Mouse (Mus musculus): ENCODE data around the gene Eif3l.

Eif3l gene

DNA sequence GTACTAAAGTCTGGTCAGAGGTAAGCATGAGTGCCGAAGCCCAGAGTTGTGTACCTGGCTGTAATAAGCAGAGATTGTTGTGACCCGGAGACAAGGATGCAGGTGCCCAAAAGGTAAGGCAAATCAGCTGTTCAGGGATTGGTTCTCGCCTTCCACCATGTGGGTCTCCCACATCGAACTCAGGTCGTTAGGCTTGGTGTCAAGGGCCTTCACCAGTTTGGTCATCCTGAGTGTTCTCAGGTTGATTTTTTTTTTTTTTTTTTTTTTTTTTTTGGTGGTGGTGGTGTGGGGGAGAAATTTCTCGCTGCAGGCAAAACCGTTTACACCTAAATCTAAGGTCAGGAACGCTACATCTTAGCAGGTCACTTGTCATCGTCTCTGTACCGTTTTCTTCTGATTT, 533 bp upstream of the Eif3l start:
- in situ Hi-C loops (cut with MboI; ENCODE audit: low pct_unique_long_range_greater_than_20kb in 1 of 2, low sequenced_read_pairs in 2 of 2, unreplicated experiment in 1 of 2): no loop called here

GRCm38 (mm10) chr15:79075658-79076365, 833 bp downstream of the Eif3l start:
- in situ Hi-C loops (cut with MboI; ENCODE audit: low pct_unique_long_range_greater_than_20kb in 1 of 2, low sequenced_read_pairs in 2 of 2, unreplicated experiment in 1 of 2): no loop called here

DNA sequence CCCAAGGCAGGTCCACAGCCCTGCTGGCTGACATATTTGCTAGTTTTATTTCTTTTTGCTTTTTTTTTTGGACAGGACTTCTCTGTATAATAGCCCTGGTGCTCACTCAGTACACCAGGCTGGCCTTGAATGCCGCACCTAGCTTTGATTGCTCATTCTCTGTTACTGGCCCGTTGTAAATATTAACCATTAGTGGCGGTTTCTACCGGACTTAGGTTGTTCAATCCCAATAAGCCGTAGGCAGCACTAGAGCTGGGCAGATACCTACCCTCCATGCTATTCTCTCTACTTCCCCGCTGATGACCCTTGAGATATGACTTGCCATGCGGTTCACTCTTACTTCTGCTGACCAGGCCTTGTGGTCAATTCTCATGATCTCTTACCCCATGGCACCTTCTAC, 4.6 kb downstream of the Eif3l start:
- in situ Hi-C loops (cut with MboI; ENCODE audit: low pct_unique_long_range_greater_than_20kb in 1 of 2, low sequenced_read_pairs in 2 of 2, unreplicated experiment in 1 of 2): no loop called here

DNA sequence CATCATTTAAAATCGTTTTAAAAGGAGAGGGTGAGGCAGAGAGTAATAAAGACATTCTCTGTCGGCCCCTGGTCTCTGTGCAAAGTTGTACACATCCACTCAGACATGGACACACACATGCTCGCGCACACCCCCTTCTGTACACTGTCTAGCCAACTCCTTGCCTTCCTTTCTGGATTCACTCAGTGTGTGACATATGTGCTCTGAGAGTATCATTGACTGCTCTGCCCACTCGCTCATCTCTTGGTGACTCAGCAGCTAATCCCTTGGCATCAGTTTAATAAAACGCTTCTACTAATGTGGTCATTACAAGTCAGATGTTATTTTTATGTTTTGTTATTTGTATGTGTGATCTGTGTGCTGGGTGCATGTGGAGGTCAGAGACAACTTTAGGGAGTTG, 17.3 kb downstream of the Eif3l start:
- in situ Hi-C loops (cut with MboI; ENCODE audit: low pct_unique_long_range_greater_than_20kb in 1 of 2, low sequenced_read_pairs in 2 of 2, unreplicated experiment in 1 of 2): no loop called here

- in situ Hi-C loops (cut with MboI; ENCODE audit: low pct_unique_long_range_greater_than_20kb in 1 of 2, low sequenced_read_pairs in 2 of 2, unreplicated experiment in 1 of 2): no loop called here
Observed at GRCm38 (mm10) chr15:79093083-79093839, 18.3 kb downstream of the Eif3l start.

DNA sequence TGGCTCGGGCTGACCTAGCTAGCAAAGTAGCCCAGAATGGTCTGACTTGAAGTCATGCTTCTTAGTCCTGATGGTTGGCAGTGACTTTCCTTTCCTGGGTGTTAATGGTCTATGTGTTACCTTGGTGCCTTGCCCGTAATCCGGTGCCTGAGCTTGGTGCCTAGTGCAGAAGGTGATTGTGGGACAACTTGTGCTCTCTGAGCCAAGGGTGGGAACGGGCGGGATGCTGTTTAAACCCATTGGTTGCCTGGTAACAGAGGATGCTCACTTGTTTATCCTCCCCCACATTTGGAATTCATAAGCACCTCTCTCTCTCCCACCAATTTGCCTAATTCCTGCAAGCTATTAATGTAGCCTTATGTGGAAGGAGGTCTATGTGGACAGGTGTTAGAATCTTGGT, 20.5 kb downstream of the Eif3l start:
- in situ Hi-C loops (cut with MboI; ENCODE audit: low pct_unique_long_range_greater_than_20kb in 1 of 2, low sequenced_read_pairs in 2 of 2, unreplicated experiment in 1 of 2): no loop called here

DNA sequence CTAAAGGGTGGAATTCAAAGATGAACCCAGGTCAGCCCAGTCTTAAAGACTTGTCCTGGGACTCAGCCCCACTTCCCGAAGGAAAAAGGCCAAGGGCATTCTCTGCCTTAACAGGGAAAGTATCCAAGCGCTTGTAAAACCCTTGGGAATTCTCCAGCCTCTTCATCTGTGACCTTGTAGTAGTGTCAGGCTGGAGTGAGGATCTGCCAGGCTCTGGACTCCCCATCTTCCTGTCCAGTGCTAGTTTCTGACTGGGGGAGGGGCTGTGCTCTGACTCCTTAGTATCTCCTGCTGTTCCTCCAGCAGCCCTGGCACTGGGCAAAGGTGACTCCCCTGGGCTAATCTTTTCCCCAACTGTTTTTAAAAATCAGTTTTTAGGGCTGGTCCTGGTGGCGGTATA, 21.6 kb downstream of the Eif3l start:
- in situ Hi-C loops (cut with MboI; ENCODE audit: low pct_unique_long_range_greater_than_20kb in 1 of 2, low sequenced_read_pairs in 2 of 2, unreplicated experiment in 1 of 2): no loop called here

DNA sequence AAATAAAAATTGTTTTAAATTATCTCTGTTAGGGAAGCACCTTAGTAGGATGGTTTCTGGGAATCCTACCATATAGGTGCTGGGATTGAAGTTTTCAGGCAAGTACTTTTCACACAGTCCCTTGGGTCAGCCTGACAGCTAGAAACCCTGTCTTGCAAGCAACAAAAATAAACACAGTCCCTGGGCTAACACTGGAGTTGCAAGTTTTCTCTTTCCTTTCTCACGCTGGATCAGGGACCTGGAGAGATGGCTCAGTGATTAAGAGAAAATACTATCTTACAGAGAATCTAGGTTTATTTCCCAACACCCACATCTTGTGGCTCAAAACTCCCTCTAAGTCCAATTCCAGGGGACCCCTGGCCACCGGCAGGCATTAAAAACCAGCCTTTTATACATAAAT, 22.2 kb downstream of the Eif3l start:
- in situ Hi-C loops (cut with MboI; ENCODE audit: low pct_unique_long_range_greater_than_20kb in 1 of 2, low sequenced_read_pairs in 2 of 2, unreplicated experiment in 1 of 2): no loop called here

GRCm38 (mm10) chr15:79097611-79098025, 22.6 kb downstream of the Eif3l start:
- in situ Hi-C loops (cut with MboI; ENCODE audit: low pct_unique_long_range_greater_than_20kb in 1 of 2, low sequenced_read_pairs in 2 of 2, unreplicated experiment in 1 of 2): no loop called here

- in situ Hi-C loops (cut with MboI; ENCODE audit: low pct_unique_long_range_greater_than_20kb in 1 of 2, low sequenced_read_pairs in 2 of 2, unreplicated experiment in 1 of 2): no loop called here
Observed at GRCm38 (mm10) chr15:79098220-79098619, 23.2 kb downstream of the Eif3l start.

- in situ Hi-C loops (cut with MboI; ENCODE audit: low pct_unique_long_range_greater_than_20kb in 1 of 2, low sequenced_read_pairs in 2 of 2, unreplicated experiment in 1 of 2): no loop called here
Observed at GRCm38 (mm10) chr15:79098868-79099267, 23.9 kb downstream of the Eif3l start.

DNA sequence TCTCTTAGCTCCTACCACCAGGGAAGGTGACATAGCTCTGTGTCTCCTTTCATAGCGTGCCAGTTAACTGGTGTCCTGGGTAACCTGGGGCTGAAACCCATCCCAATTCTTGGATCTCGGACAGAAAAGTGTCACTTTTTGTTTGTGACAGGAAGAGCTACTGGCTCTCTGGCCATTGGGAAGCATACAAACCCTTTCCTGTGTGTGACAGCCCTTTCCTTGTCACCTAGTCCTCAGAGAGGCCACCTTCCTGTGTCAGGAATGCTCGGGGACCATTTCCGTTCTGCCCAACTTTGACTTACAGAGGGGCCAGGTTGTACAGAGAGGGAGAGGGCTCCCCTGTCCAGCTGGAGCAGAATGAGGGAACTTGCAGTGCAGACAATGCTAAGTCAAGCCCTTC, 24.5 kb downstream of the Eif3l start:
- in situ Hi-C loops (cut with MboI; ENCODE audit: low pct_unique_long_range_greater_than_20kb in 1 of 2, low sequenced_read_pairs in 2 of 2, unreplicated experiment in 1 of 2): no loop called here

DNA sequence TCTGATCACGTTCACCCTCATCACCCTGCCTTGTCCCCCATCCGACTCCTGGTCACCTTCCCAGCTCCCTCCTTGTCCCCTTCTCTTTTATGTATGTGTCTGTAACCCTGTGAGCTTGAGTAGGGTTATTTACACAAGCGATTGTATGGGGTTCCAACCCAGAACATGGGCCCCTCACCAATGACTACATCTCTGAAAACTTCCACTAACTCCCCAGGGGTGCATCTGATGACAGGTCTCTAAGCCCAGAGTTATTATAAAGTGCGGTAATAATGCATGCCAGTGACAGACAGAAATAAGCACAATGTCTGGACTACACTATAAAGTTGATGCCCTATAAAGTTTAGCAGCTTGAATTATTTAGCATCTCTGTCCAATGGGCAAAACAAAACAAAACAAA, 25.4 kb downstream of the Eif3l start:
- in situ Hi-C loops (cut with MboI; ENCODE audit: low pct_unique_long_range_greater_than_20kb in 1 of 2, low sequenced_read_pairs in 2 of 2, unreplicated experiment in 1 of 2): no loop called here

- in situ Hi-C loops (cut with MboI; ENCODE audit: low pct_unique_long_range_greater_than_20kb in 1 of 2, low sequenced_read_pairs in 2 of 2, unreplicated experiment in 1 of 2): no loop called here
Observed at GRCm38 (mm10) chr15:79101531-79101930, 26.6 kb downstream of the Eif3l start.

DNA sequence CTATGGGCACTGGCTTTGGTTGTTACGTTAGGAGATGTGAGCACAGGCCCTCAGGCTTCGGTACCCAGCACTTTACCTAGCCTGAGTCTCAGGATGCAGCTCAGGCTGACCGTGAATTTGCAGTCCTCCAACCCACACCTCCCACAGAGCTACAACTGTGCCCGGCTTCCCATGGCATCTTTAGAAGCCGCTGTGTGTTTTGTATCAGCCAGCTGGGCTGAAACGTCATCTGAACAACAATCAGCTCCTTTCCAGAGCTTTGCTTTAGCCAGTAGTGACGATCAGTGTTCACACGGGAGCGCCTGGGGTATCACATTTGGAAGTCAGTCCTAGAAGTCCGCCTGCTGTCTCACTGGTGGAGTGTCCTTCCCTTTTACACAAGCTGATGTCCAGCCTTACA, 28.3 kb downstream of the Eif3l start:
- in situ Hi-C loops (cut with MboI; ENCODE audit: low pct_unique_long_range_greater_than_20kb in 1 of 2, low sequenced_read_pairs in 2 of 2, unreplicated experiment in 1 of 2): no loop called here

GRCm38 (mm10) chr15:79105804-79106203, 30.8 kb downstream of the Eif3l start:
- in situ Hi-C loops (cut with MboI; ENCODE audit: low pct_unique_long_range_greater_than_20kb in 1 of 2, low sequenced_read_pairs in 2 of 2, unreplicated experiment in 1 of 2): no loop called here

- in situ Hi-C loops (cut with MboI; ENCODE audit: low pct_unique_long_range_greater_than_20kb in 1 of 2, low sequenced_read_pairs in 2 of 2, unreplicated experiment in 1 of 2): no loop called here
Observed at GRCm38 (mm10) chr15:79107966-79108365, 33.0 kb downstream of the Eif3l start.

GRCm38 (mm10) chr15:79108421-79109320, 33.7 kb downstream of the Eif3l start, which contains the start of gene Micall1:
Micall1 (plus strand) TSS chr15:79108898.
- in situ Hi-C loops (cut with MboI; ENCODE audit: low pct_unique_long_range_greater_than_20kb in 1 of 2, low sequenced_read_pairs in 2 of 2, unreplicated experiment in 1 of 2): no loop called here

DNA sequence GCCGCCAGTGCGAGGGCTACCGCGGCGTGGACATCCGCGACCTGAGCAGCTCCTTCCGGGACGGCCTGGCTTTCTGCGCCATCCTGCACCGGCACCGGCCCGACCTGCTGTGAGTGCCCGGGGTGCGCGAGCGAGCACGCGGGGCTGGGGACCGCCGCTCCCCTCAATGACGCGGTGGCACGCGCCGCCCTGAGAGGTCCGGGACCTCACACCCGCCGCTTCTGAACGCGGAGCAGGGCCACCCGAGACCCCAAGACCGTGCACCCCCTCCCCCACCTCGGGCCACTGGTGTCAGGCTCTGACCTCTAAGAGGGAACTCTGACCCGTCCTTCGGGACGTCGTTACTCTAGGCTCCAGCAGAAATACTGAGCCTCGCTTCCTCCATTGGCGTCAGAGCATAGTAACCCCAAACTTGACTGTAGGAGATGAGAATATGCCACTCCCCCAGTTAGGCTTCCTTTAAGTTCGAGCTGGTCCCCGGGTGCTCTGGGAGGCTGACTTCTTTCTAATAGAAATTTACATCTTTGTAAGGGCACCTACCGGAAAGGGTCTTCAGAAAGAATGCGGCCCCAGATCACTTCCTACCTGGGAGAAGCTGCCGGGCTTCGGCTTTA, 34.4 kb downstream of the Eif3l start:
- in situ Hi-C loops (cut with MboI; ENCODE audit: low pct_unique_long_range_greater_than_20kb in 1 of 2, low sequenced_read_pairs in 2 of 2, unreplicated experiment in 1 of 2): no loop called here
